Mouse (Mus musculus): ENCODE measurements around the gene A230072I06Rik. TPM values are rescaled to one million over a fixed set of nuclear protein-coding genes. Genes with fewer than 3 reads are reported as not detected.

Gene A230072I06Rik
- not detected in 2 replicates for polyA plus RNA-seq (2012; ENCODE audit: insufficient read depth, low replicate concordance)

- Histone ChIP-seq H3K36me3 (replicated peaks; ENCODE audit: low read length) (no peaks in the 10 kb centered on the region), H3K27me3 (replicated peaks) (peaks cover 6% of the 10 kb centered on the region), H3K4me1 (0 out of 2 replicates have a peak, but pooled peaks cover 3% of the 10 kb centered on the region), H3K4me3 (replicated peaks) (peak within 1 kb of the TSS; percentile 15), H3K9me3 (no peaks in the 10 kb centered on the region)
- no peak for TF ChIP-seq FLI1 (IDR thresholded peaks at IDR 0.05; ENCODE audit: low read length)
- TF ChIP-seq GATA1 (IDR thresholded peaks at IDR 0.05; ENCODE audit: borderline replicate concordance, low read length): no peak
Measured at GRCm38 (mm10) chr8:12278663-12279312, at the start of gene A230072I06Rik. TSS of gene A230072I06Rik (plus strand) at chr8:12278819.

GRCm38 (mm10) chr8:12234039-12234438 is 44.6 kb upstream of the A230072I06Rik start:
- no peaks in the 10 kb centered on the region for H3K36me3 ChIP-seq (replicated peaks; ENCODE audit: low read length)
- peaks cover 7% of the 10 kb centered on the region for H3K27me3 ChIP-seq (replicated peaks)
- TF ChIP-seq GATA1 (IDR thresholded peaks at IDR 0.05; ENCODE audit: borderline replicate concordance, low read length) (no peak), FLI1 (IDR thresholded peaks at IDR 0.05; ENCODE audit: low read length) (no peak)
- no peak overlapping the region for H3K4me3 ChIP-seq (replicated peaks)
- H3K4me1 ChIP-seq: no peaks in the 10 kb centered on the region
- no peaks in the 10 kb centered on the region for H3K9me3 ChIP-seq

GRCm38 (mm10) chr8:12238775-12239174 is 39.8 kb upstream of the A230072I06Rik start:
- Histone ChIP-seq H3K4me1 (no peaks in the 10 kb centered on the region), H3K4me3 (replicated peaks) (no peak overlapping the region), H3K9me3 (no peaks in the 10 kb centered on the region), H3K36me3 (replicated peaks; ENCODE audit: low read length) (no peaks in the 10 kb centered on the region), H3K27me3 (replicated peaks) (peaks cover 2% of the 10 kb centered on the region)
- no peak for TF ChIP-seq GATA1 (IDR thresholded peaks at IDR 0.05; ENCODE audit: borderline replicate concordance, low read length)
- TF ChIP-seq FLI1 (IDR thresholded peaks at IDR 0.05; ENCODE audit: low read length): no peak

GRCm38 (mm10) chr8:12240143-12240542 is 38.5 kb upstream of the A230072I06Rik start:
- Histone ChIP-seq H3K27me3 (replicated peaks) (peaks cover 2% of the 10 kb centered on the region), H3K4me3 (replicated peaks) (no peak overlapping the region), H3K9me3 (no peaks in the 10 kb centered on the region), H3K4me1 (no peaks in the 10 kb centered on the region), H3K36me3 (replicated peaks; ENCODE audit: low read length) (no peaks in the 10 kb centered on the region)
- no peak for TF ChIP-seq FLI1 (IDR thresholded peaks at IDR 0.05; ENCODE audit: low read length)
- no peak for TF ChIP-seq GATA1 (IDR thresholded peaks at IDR 0.05; ENCODE audit: borderline replicate concordance, low read length)

GRCm38 (mm10) chr8:12243746-12244145 is 34.9 kb upstream of the A230072I06Rik start:
- Histone ChIP-seq H3K36me3 (replicated peaks; ENCODE audit: low read length) (no peaks in the 10 kb centered on the region), H3K4me3 (replicated peaks) (no peak overlapping the region), H3K4me1 (no peaks in the 10 kb centered on the region), H3K27me3 (replicated peaks) (peaks cover 1% of the 10 kb centered on the region), H3K9me3 (no peaks in the 10 kb centered on the region)
- TF ChIP-seq FLI1 (IDR thresholded peaks at IDR 0.05; ENCODE audit: low read length) (no peak), GATA1 (IDR thresholded peaks at IDR 0.05; ENCODE audit: borderline replicate concordance, low read length) (no peak)

GRCm38 (mm10) chr8:12259890-12260289 is 18.7 kb upstream of the A230072I06Rik start:
- Histone ChIP-seq H3K4me3 (replicated peaks) (no peak overlapping the region), H3K9me3 (no peaks in the 10 kb centered on the region), H3K27me3 (replicated peaks) (peaks cover 3% of the 10 kb centered on the region), H3K36me3 (replicated peaks; ENCODE audit: low read length) (no peaks in the 10 kb centered on the region), H3K4me1 (no peaks in the 10 kb centered on the region)
- TF ChIP-seq FLI1 (IDR thresholded peaks at IDR 0.05; ENCODE audit: low read length) (no peak), GATA1 (IDR thresholded peaks at IDR 0.05; ENCODE audit: borderline replicate concordance, low read length) (no peak)

- H3K4me1 ChIP-seq: no peaks in the 10 kb centered on the region
- TF ChIP-seq GATA1 (IDR thresholded peaks at IDR 0.05; ENCODE audit: borderline replicate concordance, low read length): no peak
- no peak for TF ChIP-seq FLI1 (IDR thresholded peaks at IDR 0.05; ENCODE audit: low read length)
- no peaks in the 10 kb centered on the region for H3K9me3 ChIP-seq
- H3K36me3 ChIP-seq (replicated peaks; ENCODE audit: low read length): no peaks in the 10 kb centered on the region
- peaks cover 3% of the 10 kb centered on the region for H3K27me3 ChIP-seq (replicated peaks)
- no peak overlapping the region for H3K4me3 ChIP-seq (replicated peaks)
Measured at GRCm38 (mm10) chr8:12260476-12261029, 18.1 kb upstream of the A230072I06Rik start.

- no peak for TF ChIP-seq GATA1 (IDR thresholded peaks at IDR 0.05; ENCODE audit: borderline replicate concordance, low read length)
- TF ChIP-seq FLI1 (IDR thresholded peaks at IDR 0.05; ENCODE audit: low read length): no peak
- no peaks in the 10 kb centered on the region for H3K9me3 ChIP-seq
- no peaks in the 10 kb centered on the region for H3K36me3 ChIP-seq (replicated peaks; ENCODE audit: low read length)
- H3K27me3 ChIP-seq (replicated peaks): peaks cover 3% of the 10 kb centered on the region
- H3K4me3 ChIP-seq (replicated peaks): no peak overlapping the region
- no peaks in the 10 kb centered on the region for H3K4me1 ChIP-seq
Measured at GRCm38 (mm10) chr8:12261556-12261955, 17.1 kb upstream of the A230072I06Rik start.

GRCm38 (mm10) chr8:12264996-12265395 is 13.6 kb upstream of the A230072I06Rik start:
- H3K9me3 ChIP-seq: no peaks in the 10 kb centered on the region
- H3K4me3 ChIP-seq (replicated peaks): no peak overlapping the region
- peaks cover 3% of the 10 kb centered on the region for H3K27me3 ChIP-seq (replicated peaks)
- H3K36me3 ChIP-seq (replicated peaks; ENCODE audit: low read length): no peaks in the 10 kb centered on the region
- H3K4me1 ChIP-seq: no peaks in the 10 kb centered on the region
- TF ChIP-seq FLI1 (IDR thresholded peaks at IDR 0.05; ENCODE audit: low read length) (no peak), GATA1 (IDR thresholded peaks at IDR 0.05; ENCODE audit: borderline replicate concordance, low read length) (no peak)

- Histone ChIP-seq H3K4me3 (replicated peaks) (no peak overlapping the region), H3K36me3 (replicated peaks; ENCODE audit: low read length) (no peaks in the 10 kb centered on the region), H3K4me1 (no peaks in the 10 kb centered on the region), H3K27me3 (replicated peaks) (no peaks in the 10 kb centered on the region), H3K9me3 (no peaks in the 10 kb centered on the region)
- no peak for TF ChIP-seq GATA1 (IDR thresholded peaks at IDR 0.05; ENCODE audit: borderline replicate concordance, low read length)
- no peak for TF ChIP-seq FLI1 (IDR thresholded peaks at IDR 0.05; ENCODE audit: low read length)
Measured at GRCm38 (mm10) chr8:12267863-12268262, 10.8 kb upstream of the A230072I06Rik start.
